Mouse (Mus musculus): Measurements from ENCODE around the gene Zfp54. TPM values are rescaled to one million over a fixed set of nuclear protein-coding genes. Genes with fewer than 3 reads are reported as not detected.

Gene Zfp54
- total RNA-seq (2023; ENCODE audit: inconsistent age) = 1.4 to 3.2 TPM (median 2.0 TPM) in 4 replicates

GRCm38 (mm10) chr17:21422664-21423599 is at the start of gene Zfp54:
TSS of gene Zfp54 (plus strand) at chr17:21423227.

GRCm38 (mm10) chr17:21383391-21384056 is 39.5 kb upstream of the Zfp54 start, which contains the start of gene Zfp677:
TSS of gene Zfp677 (plus strand) at chr17:21383748.

GRCm38 (mm10) chr17:21450138-21450704 is 27.2 kb downstream of the Zfp54 start, which contains the start of gene Zfp51:
TSS of gene Zfp51 (plus strand) at chr17:21450374.

Other genes starting within 250 kb of the Zfp54 start
- not detected in 4 replicates for gene Vmn1r234, start 197.1 kb upstream of the Zfp54 start, total RNA-seq (2023; ENCODE audit: inconsistent age)
- not detected in 4 replicates for gene Vmn1r235, start 166.8 kb upstream of the Zfp54 start, total RNA-seq (2023; ENCODE audit: inconsistent age)
- gene Vmn1r236, start 140.3 kb upstream of the Zfp54 start, total RNA-seq (2023; ENCODE audit: inconsistent age) = not detected in 4 replicates
- not detected in 4 replicates for gene Vmn1r237, start 111.4 kb upstream of the Zfp54 start, total RNA-seq (2023; ENCODE audit: inconsistent age)
- gene Zfp677, start 39.5 kb upstream of the Zfp54 start, total RNA-seq (2023; ENCODE audit: inconsistent age) = 4.2 to 5.2 TPM (median 4.9 TPM) in 4 replicates
- 13.1 to 15.9 TPM (median 14.6 TPM) in 4 replicates for gene Zfp51, start 27.1 kb downstream of the Zfp54 start, total RNA-seq (2023; ENCODE audit: inconsistent age)
- 10.0 to 17.1 TPM (median 15.7 TPM) in 4 replicates for gene Zfp53, start 65.8 kb downstream of the Zfp54 start, total RNA-seq (2023; ENCODE audit: inconsistent age)
- 14.1 to 15.9 TPM (median 15.5 TPM) in 4 replicates for gene Zfp52, start 112.3 kb downstream of the Zfp54 start, total RNA-seq (2023; ENCODE audit: inconsistent age)
- 1.1 to 2.2 TPM (median 1.8 TPM) in 4 replicates for gene Zfp948, start 143.8 kb downstream of the Zfp54 start, total RNA-seq (2023; ENCODE audit: inconsistent age)
- gene Zfp983, start 227.4 kb downstream of the Zfp54 start, total RNA-seq (2023; ENCODE audit: inconsistent age) = 10.2 to 11.4 TPM (median 10.7 TPM) in 4 replicates

Measured in B cell, adult (primary cell).